Mouse (Mus musculus): ENCODE measurements around the gene Cggbp1. TPM values are rescaled to one million over a fixed set of nuclear protein-coding genes. Genes with fewer than 3 reads are reported as not detected.
A peak's percentile ranks its signal among the peaks of the same experiment; 100 is the strongest.

Gene Cggbp1
- polyA plus RNA-seq, 1 experiment from 2014 or later: 105 TPM

- no peaks in the 10 kb centered on the region for H3K9me3 ChIP-seq (ENCODE audit: control insufficient read depth, low read length)
- WGBS: 93% methylated on average over 5 of the region's 5 CpGs
- H3K27ac ChIP-seq (ENCODE audit: low read depth, low read length): no peak overlapping the region
- no peak overlapping the region for H3K9ac ChIP-seq (ENCODE audit: low read depth, low read length)
- no peaks in the 10 kb centered on the region for H3K4me1 ChIP-seq (ENCODE audit: control insufficient read depth, insufficient read depth, low read length)
- ATAC-seq (ENCODE audit: low FRiP score, low TSS enrichment): no peak
- H3K27me3 ChIP-seq (ENCODE audit: control insufficient read depth, insufficient read depth, low read length): no peaks in the 10 kb centered on the region
- no peak overlapping the region for H3K4me3 ChIP-seq (ENCODE audit: low read length)
- H3K36me3 ChIP-seq (ENCODE audit: control insufficient read depth, insufficient read depth, low read length): no peaks in the 10 kb centered on the region
- no peak overlapping the region for H3K4me2 ChIP-seq (replicated peaks; ENCODE audit: low read depth, low read length)
Measured at GRCm38 (mm10) chr16:64841481-64842373, 10.1 kb upstream of the Cggbp1 start.

- ATAC-seq (ENCODE audit: low FRiP score, low TSS enrichment): no peak
- Histone ChIP-seq H3K4me3 (ENCODE audit: low read length) (no peak overlapping the region), H3K4me1 (ENCODE audit: control insufficient read depth, insufficient read depth, low read length) (no peaks in the 10 kb centered on the region), H3K27me3 (ENCODE audit: control insufficient read depth, insufficient read depth, low read length) (no peaks in the 10 kb centered on the region), H3K27ac (ENCODE audit: low read depth, low read length) (no peak overlapping the region), H3K4me2 (replicated peaks; ENCODE audit: low read depth, low read length) (no peak overlapping the region), H3K9me3 (ENCODE audit: control insufficient read depth, low read length) (no peaks in the 10 kb centered on the region), H3K9ac (ENCODE audit: low read depth, low read length) (no peak overlapping the region), H3K36me3 (ENCODE audit: control insufficient read depth, insufficient read depth, low read length) (no peaks in the 10 kb centered on the region)
- WGBS: 97% methylated on average over 3 of the region's 3 CpGs
Measured at GRCm38 (mm10) chr16:64842374-64842729, 9.4 kb upstream of the Cggbp1 start.

- H3K4me1 ChIP-seq (ENCODE audit: control insufficient read depth, insufficient read depth, low read length): no peaks in the 10 kb centered on the region
- no peak overlapping the region for H3K9ac ChIP-seq (ENCODE audit: low read depth, low read length)
- no peak overlapping the region for H3K4me3 ChIP-seq (ENCODE audit: low read length)
- H3K9me3 ChIP-seq (ENCODE audit: control insufficient read depth, low read length): no peaks in the 10 kb centered on the region
- WGBS: 89% methylated on average over 8 of the region's 8 CpGs
- no peaks in the 10 kb centered on the region for H3K27me3 ChIP-seq (ENCODE audit: control insufficient read depth, insufficient read depth, low read length)
- H3K27ac ChIP-seq (ENCODE audit: low read depth, low read length): no peak overlapping the region
- no peaks in the 10 kb centered on the region for H3K36me3 ChIP-seq (ENCODE audit: control insufficient read depth, insufficient read depth, low read length)
- H3K4me2 ChIP-seq (replicated peaks; ENCODE audit: low read depth, low read length): no peak overlapping the region
- no peak for ATAC-seq (ENCODE audit: low FRiP score, low TSS enrichment)
Measured at GRCm38 (mm10) chr16:64845947-64846346, 5.8 kb upstream of the Cggbp1 start.

GRCm38 (mm10) chr16:64850287-64851084 lies 1.3 kb upstream of the Cggbp1 start:
- H3K4me2 ChIP-seq (replicated peaks; ENCODE audit: low read depth, low read length): peak overlapping the region; percentile 76
- H3K27me3 ChIP-seq (ENCODE audit: control insufficient read depth, insufficient read depth, low read length): no peaks in the 10 kb centered on the region
- peak; percentile 0 for ATAC-seq (ENCODE audit: low FRiP score, low TSS enrichment)
- no peaks in the 10 kb centered on the region for H3K9me3 ChIP-seq (ENCODE audit: control insufficient read depth, low read length)
- WGBS: 3% methylated on average over 16 of the region's 16 CpGs
- H3K9ac ChIP-seq (ENCODE audit: low read depth, low read length): peak overlapping the region; percentile 91
- H3K4me3 ChIP-seq (ENCODE audit: low read length): peak overlapping the region; percentile 94
- H3K4me1 ChIP-seq (ENCODE audit: control insufficient read depth, insufficient read depth, low read length): peaks cover 4% of the 10 kb centered on the region; the same call in 1 of the 2 replicates
- peak overlapping the region; percentile 89 for H3K27ac ChIP-seq (ENCODE audit: low read depth, low read length)
- H3K36me3 ChIP-seq (ENCODE audit: control insufficient read depth, insufficient read depth, low read length): peaks cover 9% of the 10 kb centered on the region

GRCm38 (mm10) chr16:64851085-64851562 lies 672 bp upstream of the Cggbp1 start:
- H3K9me3 ChIP-seq (ENCODE audit: control insufficient read depth, low read length): no peaks in the 10 kb centered on the region
- peak; percentile 40 for ATAC-seq (ENCODE audit: low FRiP score, low TSS enrichment)
- under 1% methylated on average over 24 of the region's 45 CpGs for WGBS

GRCm38 (mm10) chr16:64852441-64852871 lies 660 bp downstream of the Cggbp1 start:
- H3K27me3 ChIP-seq (ENCODE audit: control insufficient read depth, insufficient read depth, low read length): no peaks in the 10 kb centered on the region
- no peaks in the 10 kb centered on the region for H3K9me3 ChIP-seq (ENCODE audit: control insufficient read depth, low read length)
- H3K4me3 ChIP-seq (ENCODE audit: low read length): peak overlapping the region; percentile 94
- H3K9ac ChIP-seq (ENCODE audit: low read depth, low read length): peak overlapping the region; percentile 91
- peak overlapping the region; percentile 62 for H3K4me2 ChIP-seq (replicated peaks; ENCODE audit: low read depth, low read length)
- peaks cover 26% of the 10 kb centered on the region for H3K36me3 ChIP-seq (ENCODE audit: control insufficient read depth, insufficient read depth, low read length)
- H3K27ac ChIP-seq (ENCODE audit: low read depth, low read length): peak overlapping the region; percentile 89
- peak; percentile 21 for ATAC-seq (ENCODE audit: low FRiP score, low TSS enrichment)
- WGBS: 0% methylated on average over 19 of the region's 53 CpGs
- peaks cover 4% of the 10 kb centered on the region; the same call in 1 of the 2 replicates for H3K4me1 ChIP-seq (ENCODE audit: control insufficient read depth, insufficient read depth, low read length)

More at GRCm38 (mm10) chr16:64851085-64851562, 672 bp upstream of the Cggbp1 start:
- peak overlapping the region; percentile 76 for H3K4me2 ChIP-seq (replicated peaks; ENCODE audit: low read depth, low read length)
- peaks cover 4% of the 10 kb centered on the region; the same call in 1 of the 2 replicates for H3K4me1 ChIP-seq (ENCODE audit: control insufficient read depth, insufficient read depth, low read length)
- peaks cover 15% of the 10 kb centered on the region for H3K36me3 ChIP-seq (ENCODE audit: control insufficient read depth, insufficient read depth, low read length)
- H3K9ac ChIP-seq (ENCODE audit: low read depth, low read length): peak overlapping the region; percentile 91
- peak overlapping the region; percentile 89 for H3K27ac ChIP-seq (ENCODE audit: low read depth, low read length)
- H3K4me3 ChIP-seq (ENCODE audit: low read length): peak overlapping the region; percentile 94
- H3K27me3 ChIP-seq (ENCODE audit: control insufficient read depth, insufficient read depth, low read length): no peaks in the 10 kb centered on the region

GRCm38 (mm10) chr16:64852891-64853290 lies 1.1 kb downstream of the Cggbp1 start:
- H3K36me3 ChIP-seq (ENCODE audit: control insufficient read depth, insufficient read depth, low read length): peaks cover 31% of the 10 kb centered on the region
- 4% methylated on average over 14 of the region's 14 CpGs for WGBS
- ATAC-seq (ENCODE audit: low FRiP score, low TSS enrichment): no peak
- H3K4me3 ChIP-seq (ENCODE audit: low read length): peak overlapping the region; percentile 94
- peaks cover 4% of the 10 kb centered on the region; the same call in 1 of the 2 replicates for H3K4me1 ChIP-seq (ENCODE audit: control insufficient read depth, insufficient read depth, low read length)
- peak overlapping the region; percentile 89; the same call in 1 of the 2 replicates for H3K27ac ChIP-seq (ENCODE audit: low read depth, low read length)
- H3K4me2 ChIP-seq (replicated peaks; ENCODE audit: low read depth, low read length): peak overlapping the region; percentile 62
- H3K9me3 ChIP-seq (ENCODE audit: control insufficient read depth, low read length): no peaks in the 10 kb centered on the region
- H3K27me3 ChIP-seq (ENCODE audit: control insufficient read depth, insufficient read depth, low read length): no peaks in the 10 kb centered on the region
- H3K9ac ChIP-seq (ENCODE audit: low read depth, low read length): peak overlapping the region; percentile 91

- no peaks in the 10 kb centered on the region for H3K9me3 ChIP-seq (ENCODE audit: control insufficient read depth, low read length)
- H3K27me3 ChIP-seq (ENCODE audit: control insufficient read depth, insufficient read depth, low read length): no peaks in the 10 kb centered on the region
- 90% methylated on average over 3 of the region's 3 CpGs for WGBS
- H3K4me1 ChIP-seq (ENCODE audit: control insufficient read depth, insufficient read depth, low read length): peaks cover 4% of the 10 kb centered on the region; the same call in 1 of the 2 replicates
- H3K36me3 ChIP-seq (ENCODE audit: control insufficient read depth, insufficient read depth, low read length): peaks cover 32% of the 10 kb centered on the region
- no peak overlapping the region for H3K4me2 ChIP-seq (replicated peaks; ENCODE audit: low read depth, low read length)
- no peak for ATAC-seq (ENCODE audit: low FRiP score, low TSS enrichment)
- no peak overlapping the region for H3K27ac ChIP-seq (ENCODE audit: low read depth, low read length)
- no peak overlapping the region for H3K9ac ChIP-seq (ENCODE audit: low read depth, low read length)
- no peak overlapping the region for H3K4me3 ChIP-seq (ENCODE audit: low read length)
Measured at GRCm38 (mm10) chr16:64856946-64857345, 5.2 kb downstream of the Cggbp1 start.
